Mouse (Mus musculus) heart, adult 11 months (tissue): ENCODE measurements around the gene Eif1ad.

Source experiments
- DNase-seq: peaks from one replicate; pipeline ENCODE4 v3.0.0; 2022

The Eif1ad gene

DNA sequence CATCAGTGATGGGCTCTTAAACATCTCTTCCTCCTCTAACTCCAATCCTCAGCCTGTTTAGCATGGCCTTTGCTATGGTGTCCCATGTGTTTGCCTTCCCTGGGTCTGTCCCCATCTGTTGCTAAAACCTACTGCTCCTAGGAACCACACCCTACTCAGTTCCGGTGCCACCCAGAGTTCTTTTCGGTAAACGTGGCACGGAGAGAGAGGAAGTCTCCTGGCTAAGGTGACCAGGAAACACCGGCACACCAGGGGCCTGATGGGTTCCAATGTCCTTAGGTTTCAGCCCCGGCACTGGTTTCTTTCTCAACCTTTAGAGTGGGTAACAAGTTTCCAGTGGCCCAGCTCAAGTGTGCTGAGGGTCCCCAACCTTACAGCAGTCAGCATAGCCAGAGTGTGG is 54.0 kb downstream of the Eif1ad start:
- peak; percentile 91 for DNase-seq
